Mouse (Mus musculus): ENCODE data around the gene Ganab. TPM values are rescaled to one million over a fixed set of nuclear protein-coding genes. Genes with fewer than 3 reads are reported as not detected.

Ganab gene
- 50.3 and 50.8 TPM in 2 replicates for polyA plus RNA-seq (2015; fragmentation: Nextera tagmentation; extraction: Ambion mirVana)

GRCm38 (mm10) chr19:8897865-8898495, at the start of gene Ganab:
Ganab (plus strand) TSS chr19:8898071.
- peak; percentile 100 for ATAC-seq (ENCODE audit: low read depth)
- Histone ChIP-seq H3K9me3 (replicated peaks; ENCODE audit: control insufficient read depth, low read length) (no peaks in the 10 kb centered on the region), H3K4me3 (ENCODE audit: low read depth, low read length) (peak within 1 kb of the TSS; percentile 95), H3K4me1 (ENCODE audit: control insufficient read depth, low read depth, low read length) (peaks cover 33% of the 10 kb centered on the region), H3K36me3 (ENCODE audit: control insufficient read depth, insufficient read depth) (peaks cover 15% of the 10 kb centered on the region), H3K9ac (ENCODE audit: low read depth, low read length) (peak within 1 kb of the TSS; percentile 98), H3K4me2 (ENCODE audit: low read depth, low read length) (peak within 1 kb of the TSS; percentile 88), H3K27ac (ENCODE audit: low read length) (peak within 1 kb of the TSS; percentile 92), H3K27me3 (ENCODE audit: control insufficient read depth, insufficient read depth, low read depth, low read length) (no peaks in the 10 kb centered on the region)
- under 1% methylated on average over 53 of the region's 53 CpGs for WGBS (ENCODE audit: insufficient replicate concordance)

DNA sequence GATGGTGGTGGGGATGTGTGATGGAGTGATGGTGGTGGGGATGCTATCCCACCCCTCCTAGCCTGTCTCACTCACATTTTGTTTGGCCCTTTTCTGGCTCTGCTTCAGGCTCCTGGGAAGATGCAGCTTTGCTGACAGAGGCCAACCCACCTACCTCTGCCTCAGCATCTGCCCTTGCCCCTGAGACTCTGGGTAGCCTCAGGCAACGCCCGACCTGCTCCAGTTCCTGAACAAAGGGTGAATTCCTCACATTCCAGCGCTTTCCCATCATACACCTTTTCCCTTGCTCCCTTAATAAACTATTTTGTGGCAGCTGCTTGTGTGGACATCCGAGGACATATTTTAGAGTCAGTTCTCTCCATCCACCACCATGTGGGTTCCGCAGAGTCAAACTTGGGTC, 49.5 kb upstream of the Ganab start:
- 74% methylated on average over 5 of the region's 5 CpGs for WGBS (ENCODE audit: insufficient replicate concordance)
- H3K4me3 ChIP-seq (ENCODE audit: low read depth, low read length): no peak overlapping the region
- H3K4me2 ChIP-seq (ENCODE audit: low read depth, low read length): no peak overlapping the region
- H3K4me1 ChIP-seq (ENCODE audit: control insufficient read depth, low read depth, low read length): no peaks in the 10 kb centered on the region
- peaks cover 8% of the 10 kb centered on the region; the same call in 1 of the 2 replicates for H3K36me3 ChIP-seq (ENCODE audit: control insufficient read depth, insufficient read depth)
- no peak overlapping the region for H3K9ac ChIP-seq (ENCODE audit: low read depth, low read length)
- ATAC-seq (ENCODE audit: low read depth): no peak
- no peak overlapping the region for H3K27ac ChIP-seq (ENCODE audit: low read length)
- no peaks in the 10 kb centered on the region for H3K27me3 ChIP-seq (ENCODE audit: control insufficient read depth, insufficient read depth, low read depth, low read length)
- H3K9me3 ChIP-seq (replicated peaks; ENCODE audit: control insufficient read depth, low read length): no peaks in the 10 kb centered on the region

- Histone ChIP-seq H3K4me2 (ENCODE audit: low read depth, low read length) (no peak within 1 kb of the TSS), H3K27ac (ENCODE audit: low read length) (no peak within 1 kb of the TSS)
- WGBS (ENCODE audit: insufficient replicate concordance): 42% methylated on average over 7 of the region's 7 CpGs
Observed at GRCm38 (mm10) chr19:8850402-8850901, 47.4 kb upstream of the Ganab start, which contains the start of gene Lrrn4cl. Lrrn4cl (plus strand) TSS chr19:8850768.

GRCm38 (mm10) chr19:8851639-8852038, 46.2 kb upstream of the Ganab start:
- no peaks in the 10 kb centered on the region for H3K4me1 ChIP-seq (ENCODE audit: control insufficient read depth, low read depth, low read length)
- H3K4me2 ChIP-seq (ENCODE audit: low read depth, low read length): no peak overlapping the region
- no peak for ATAC-seq (ENCODE audit: low read depth)
- H3K27ac ChIP-seq (ENCODE audit: low read length): no peak overlapping the region
- H3K4me3 ChIP-seq (ENCODE audit: low read depth, low read length): no peak overlapping the region
- H3K9ac ChIP-seq (ENCODE audit: low read depth, low read length): no peak overlapping the region
- H3K36me3 ChIP-seq (ENCODE audit: control insufficient read depth, insufficient read depth): peaks cover 1% of the 10 kb centered on the region; the same call in 1 of the 2 replicates
- 50% methylated on average over 7 of the region's 7 CpGs for WGBS (ENCODE audit: insufficient replicate concordance)
- H3K27me3 ChIP-seq (ENCODE audit: control insufficient read depth, insufficient read depth, low read depth, low read length): no peaks in the 10 kb centered on the region; the same call in 1 of the 2 replicates
- no peaks in the 10 kb centered on the region for H3K9me3 ChIP-seq (replicated peaks; ENCODE audit: control insufficient read depth, low read length)

More at GRCm38 (mm10) chr19:8850402-8850901, 47.4 kb upstream of the Ganab start, which contains the start of gene Lrrn4cl:
- no peaks in the 10 kb centered on the region for H3K4me1 ChIP-seq (ENCODE audit: control insufficient read depth, low read depth, low read length)
- no peak within 1 kb of the TSS for H3K9ac ChIP-seq (ENCODE audit: low read depth, low read length)
- H3K4me3 ChIP-seq (ENCODE audit: low read depth, low read length): no peak within 1 kb of the TSS
- no peak for ATAC-seq (ENCODE audit: low read depth)
- no peaks in the 10 kb centered on the region for H3K9me3 ChIP-seq (replicated peaks; ENCODE audit: control insufficient read depth, low read length)
- peaks cover 8% of the 10 kb centered on the region; the same call in 1 of the 2 replicates for H3K36me3 ChIP-seq (ENCODE audit: control insufficient read depth, insufficient read depth)
- H3K27me3 ChIP-seq (ENCODE audit: control insufficient read depth, insufficient read depth, low read depth, low read length): no peaks in the 10 kb centered on the region

DNA sequence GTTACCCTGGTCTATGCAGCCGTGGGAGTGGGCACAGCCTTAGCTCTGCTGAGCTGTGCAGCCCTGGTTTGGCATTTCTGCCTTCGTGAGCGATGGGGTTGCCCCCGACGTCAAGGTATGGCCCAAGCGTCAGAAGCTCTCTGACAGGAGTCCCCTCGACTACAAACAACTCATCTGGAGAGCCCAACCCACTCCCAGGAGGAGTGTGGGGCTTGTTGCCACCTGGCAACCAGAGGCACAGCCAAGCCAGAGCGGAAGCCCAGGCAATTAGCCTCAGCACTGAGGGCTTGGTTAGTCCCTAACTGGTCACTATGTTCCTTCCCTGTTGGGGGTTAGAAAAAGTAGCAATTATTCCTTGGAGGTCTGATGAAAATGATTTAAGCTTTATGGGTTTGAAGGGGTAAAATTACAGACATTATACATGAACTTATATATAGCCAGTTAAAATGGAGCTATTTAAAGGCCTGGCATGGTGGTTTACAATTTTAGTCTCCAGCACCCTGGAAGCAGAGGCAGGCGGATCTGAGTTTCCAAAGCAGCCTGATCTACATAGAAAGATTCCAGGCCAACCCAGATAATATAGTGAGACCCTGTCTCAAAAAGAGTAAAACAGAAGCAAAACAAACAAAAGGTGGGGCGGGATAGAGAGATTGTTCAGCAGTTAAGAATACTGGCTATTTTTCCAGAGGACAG, 45.5 kb upstream of the Ganab start:
- H3K27me3 ChIP-seq (ENCODE audit: control insufficient read depth, insufficient read depth, low read depth, low read length): no peaks in the 10 kb centered on the region; the same call in 1 of the 2 replicates
- H3K4me3 ChIP-seq (ENCODE audit: low read depth, low read length): no peak overlapping the region
- 57% methylated on average over 10 of the region's 10 CpGs for WGBS (ENCODE audit: insufficient replicate concordance)
- no peak for ATAC-seq (ENCODE audit: low read depth)
- H3K36me3 ChIP-seq (ENCODE audit: control insufficient read depth, insufficient read depth): no peaks in the 10 kb centered on the region; the same call in 1 of the 2 replicates
- no peaks in the 10 kb centered on the region for H3K4me1 ChIP-seq (ENCODE audit: control insufficient read depth, low read depth, low read length)
- no peaks in the 10 kb centered on the region for H3K9me3 ChIP-seq (replicated peaks; ENCODE audit: control insufficient read depth, low read length)
- H3K9ac ChIP-seq (ENCODE audit: low read depth, low read length): no peak overlapping the region
- H3K27ac ChIP-seq (ENCODE audit: low read length): no peak overlapping the region
- H3K4me2 ChIP-seq (ENCODE audit: low read depth, low read length): no peak overlapping the region

GRCm38 (mm10) chr19:8853117-8853516, 44.8 kb upstream of the Ganab start:
- H3K4me1 ChIP-seq (ENCODE audit: control insufficient read depth, low read depth, low read length): no peaks in the 10 kb centered on the region
- H3K4me2 ChIP-seq (ENCODE audit: low read depth, low read length): no peak overlapping the region
- no peaks in the 10 kb centered on the region; the same call in 1 of the 2 replicates for H3K27me3 ChIP-seq (ENCODE audit: control insufficient read depth, insufficient read depth, low read depth, low read length)
- 62% methylated on average over 3 of the region's 3 CpGs for WGBS (ENCODE audit: insufficient replicate concordance)
- ATAC-seq (ENCODE audit: low read depth): no peak
- H3K36me3 ChIP-seq (ENCODE audit: control insufficient read depth, insufficient read depth): no peaks in the 10 kb centered on the region
- H3K9ac ChIP-seq (ENCODE audit: low read depth, low read length): no peak overlapping the region
- H3K4me3 ChIP-seq (ENCODE audit: low read depth, low read length): no peak overlapping the region
- no peak overlapping the region for H3K27ac ChIP-seq (ENCODE audit: low read length)
- H3K9me3 ChIP-seq (replicated peaks; ENCODE audit: control insufficient read depth, low read length): no peaks in the 10 kb centered on the region

DNA sequence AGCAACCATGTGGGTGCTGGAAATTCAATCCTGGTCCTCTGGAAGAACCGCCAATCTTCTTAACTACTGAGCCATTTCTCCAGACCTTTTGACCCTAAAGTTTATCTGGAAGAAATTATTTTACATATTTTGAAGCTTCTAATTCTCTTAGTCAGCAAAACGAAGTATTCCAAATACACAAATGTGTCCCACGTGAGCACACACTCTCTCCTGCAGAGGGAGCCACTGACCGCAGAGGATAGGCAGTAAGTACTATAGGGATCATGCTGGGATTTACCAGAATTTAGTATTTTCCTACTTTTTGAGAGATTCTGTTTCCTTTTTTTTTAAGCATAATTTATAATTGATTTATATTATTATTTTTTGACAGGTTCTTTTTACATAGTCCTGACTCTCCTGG, 40.2 kb upstream of the Ganab start:
- Histone ChIP-seq H3K36me3 (ENCODE audit: control insufficient read depth, insufficient read depth) (no peaks in the 10 kb centered on the region), H3K27ac (ENCODE audit: low read length) (no peak overlapping the region), H3K9ac (ENCODE audit: low read depth, low read length) (no peak overlapping the region), H3K9me3 (replicated peaks; ENCODE audit: control insufficient read depth, low read length) (no peaks in the 10 kb centered on the region), H3K4me1 (ENCODE audit: control insufficient read depth, low read depth, low read length) (no peaks in the 10 kb centered on the region), H3K4me3 (ENCODE audit: low read depth, low read length) (no peak overlapping the region), H3K27me3 (ENCODE audit: control insufficient read depth, insufficient read depth, low read depth, low read length) (no peaks in the 10 kb centered on the region; the same call in 1 of the 2 replicates), H3K4me2 (ENCODE audit: low read depth, low read length) (no peak overlapping the region)
- no peak for ATAC-seq (ENCODE audit: low read depth)
- 29% methylated on average over 4 of the region's 4 CpGs for WGBS (ENCODE audit: insufficient replicate concordance)

GRCm38 (mm10) chr19:8859018-8859417, 38.9 kb upstream of the Ganab start:
- H3K36me3 ChIP-seq (ENCODE audit: control insufficient read depth, insufficient read depth): no peaks in the 10 kb centered on the region
- H3K4me1 ChIP-seq (ENCODE audit: control insufficient read depth, low read depth, low read length): no peaks in the 10 kb centered on the region
- H3K27ac ChIP-seq (ENCODE audit: low read length): no peak overlapping the region
- no peak overlapping the region for H3K9ac ChIP-seq (ENCODE audit: low read depth, low read length)
- no peaks in the 10 kb centered on the region; the same call in 1 of the 2 replicates for H3K27me3 ChIP-seq (ENCODE audit: control insufficient read depth, insufficient read depth, low read depth, low read length)
- no peak overlapping the region for H3K4me2 ChIP-seq (ENCODE audit: low read depth, low read length)
- no peaks in the 10 kb centered on the region for H3K9me3 ChIP-seq (replicated peaks; ENCODE audit: control insufficient read depth, low read length)
- 13% methylated on average over 1 of the region's 1 CpGs for WGBS (ENCODE audit: insufficient replicate concordance)
- ATAC-seq (ENCODE audit: low read depth): peak; percentile 47; the same call in 1 of the 2 replicates
- no peak overlapping the region for H3K4me3 ChIP-seq (ENCODE audit: low read depth, low read length)

DNA sequence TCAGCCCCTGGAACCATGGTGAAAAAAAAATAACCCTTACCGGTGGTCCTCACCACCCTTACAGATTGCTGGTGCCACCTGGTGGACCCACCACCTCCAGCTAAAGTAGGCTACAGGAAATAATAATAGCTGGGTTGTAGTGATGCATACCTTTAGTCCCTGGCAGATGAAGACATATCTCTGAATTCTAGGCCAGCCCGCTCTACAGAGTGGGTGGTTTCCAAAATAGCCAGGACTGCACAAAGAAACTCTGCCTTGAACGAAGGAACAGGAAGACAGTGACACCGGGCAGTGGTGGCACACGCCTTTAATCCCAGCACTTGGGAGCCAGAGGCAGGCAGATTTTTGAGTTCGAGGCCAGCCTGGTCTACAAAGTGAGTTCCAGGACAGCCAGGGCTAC, 33.6 kb upstream of the Ganab start:
- WGBS (ENCODE audit: insufficient replicate concordance): 66% methylated on average over 6 of the region's 6 CpGs
- H3K4me2 ChIP-seq (ENCODE audit: low read depth, low read length): no peak overlapping the region

More for the DNA sequence above, 33.6 kb upstream of the Ganab start:
- no peaks in the 10 kb centered on the region for H3K36me3 ChIP-seq (ENCODE audit: control insufficient read depth, insufficient read depth)
- no peaks in the 10 kb centered on the region; the same call in 1 of the 2 replicates for H3K27me3 ChIP-seq (ENCODE audit: control insufficient read depth, insufficient read depth, low read depth, low read length)
- ATAC-seq (ENCODE audit: low read depth): no peak
- no peak overlapping the region for H3K4me3 ChIP-seq (ENCODE audit: low read depth, low read length)
- no peak overlapping the region for H3K27ac ChIP-seq (ENCODE audit: low read length)
- no peaks in the 10 kb centered on the region; the same call in 1 of the 2 replicates for H3K4me1 ChIP-seq (ENCODE audit: control insufficient read depth, low read depth, low read length)
- no peak overlapping the region for H3K9ac ChIP-seq (ENCODE audit: low read depth, low read length)
- H3K9me3 ChIP-seq (replicated peaks; ENCODE audit: control insufficient read depth, low read length): no peaks in the 10 kb centered on the region
